Mouse (Mus musculus) limb, embryonic 10.5 days (tissue): Measurements from ENCODE around the gene Masp1. TPM values are rescaled to one million over a fixed set of nuclear protein-coding genes. Genes with fewer than 3 reads are reported as not detected.
A peak's percentile ranks its signal among the peaks of the same experiment; 100 is the strongest.

Source experiments
- DNase-seq: peaks from one replicate; pipeline ENCODE4 v3.0.0-alpha.2; 2017; ENCODE audit warnings: low spot score
- H3K27ac ChIP-seq: fragments of 300-500 bp; sonication (generic); 2 replicates; pipeline ENCODE4 v1.5.1; 2016; ENCODE audit warnings: mild to moderate bottlenecking
- H3K27me3 ChIP-seq: fragments of 300-500 bp; sonication (generic); 2 replicates; pipeline ENCODE4 v1.6.1; 2016; ENCODE audit warnings: low read depth, mild to moderate bottlenecking; ENCODE audit not compliant: poor library complexity, severe bottlenecking
- H3K36me3 ChIP-seq: fragments of 300-500 bp; sonication (generic); 2 replicates; pipeline ENCODE4 v1.6.1; 2016; ENCODE audit warnings: mild to moderate bottlenecking, moderate library complexity
- H3K4me1 ChIP-seq: fragments of 300-500 bp; sonication (generic); 2 replicates; pipeline ENCODE4 v1.6.1; 2016
- H3K4me3 ChIP-seq: fragments of 300-500 bp; sonication (generic); 2 replicates; pipeline ENCODE4 v1.5.1; 2016; ENCODE audit warnings: mild to moderate bottlenecking, moderate library complexity
- H3K9me3 ChIP-seq: fragments of 300-500 bp; sonication (generic); replicated peaks from 2 replicates; pipeline ENCODE4 v1.6.1; 2016; ENCODE audit warnings: mild to moderate bottlenecking
- WGBS: fragments of 180-500 bp; shearing (Covaris S2); methylation state at CpG from one replicate; pipeline ENCODE4 v1.1.7; 2016; 5-methylcytosine and 5-hydroxymethylcytosine counted together
- polyA plus RNA-seq: library from polyadenylated mRNA; unstranded; fragments of >200 nt; fragmentation: Nextera tagmentation; extraction: Ambion mirVana; gene quantifications from 2 replicates; pipeline ENCODE4 v1.2.1, GENCODE M21; 2016

Gene Masp1
- polyA plus RNA-seq, 1 experiment from 2014 or later = 3.7 TPM

- Histone ChIP-seq H3K36me3 (no peaks in the 10 kb centered on the region), H3K4me1 (peaks cover 22% of the 10 kb centered on the region), H3K27ac (peak overlapping the region; percentile 71; the same call in 1 of the 2 replicates), H3K27me3 (no peaks in the 10 kb centered on the region), H3K4me3 (no peak overlapping the region), H3K9me3 (no peaks in the 10 kb centered on the region)
- no peak for DNase-seq
- 28% methylated on average over 3 of the region's 3 CpGs for WGBS
Measured at GRCm38 (mm10) chr16:23401959-23402358, 118.7 kb downstream of the Masp1 start.

- no peak for DNase-seq
- H3K27ac ChIP-seq = peak overlapping the region; percentile 71; the same call in 1 of the 2 replicates
Measured at GRCm38 (mm10) chr16:23401463-23401862, 119.2 kb downstream of the Masp1 start.

More at GRCm38 (mm10) chr16:23401463-23401862, 119.2 kb downstream of the Masp1 start:
- Histone ChIP-seq H3K9me3 (no peaks in the 10 kb centered on the region), H3K27me3 (no peaks in the 10 kb centered on the region), H3K4me3 (no peak overlapping the region), H3K36me3 (no peaks in the 10 kb centered on the region), H3K4me1 (peaks cover 22% of the 10 kb centered on the region)
- 53% methylated on average over 4 of the region's 4 CpGs for WGBS

Other genes starting within 250 kb of the Masp1 start
- not detected in 2 replicates for gene Rtp1, start 91.7 kb downstream of the Masp1 start, polyA plus RNA-seq
- gene Rtp4, start 524 bp downstream of the Masp1 start, polyA plus RNA-seq = 0.85 and 0.98 TPM in 2 replicates